Mouse (Mus musculus) G1E-ER4 (cell line): ENCODE results near the gene Galk2. TPM values are rescaled to one million over a fixed set of nuclear protein-coding genes. Genes with fewer than 3 reads are reported as not detected.

Experiments
- GATA1 ChIP-seq: IDR thresholded peaks from one replicate; pipeline ENCODE4 v1.8.0; 2012; ENCODE audit warnings: low read length, inconsistent platforms
- polyA plus RNA-seq: library from polyadenylated mRNA; stranded (reverse); fragments of >175 nt; gene quantifications from 2 replicates; pipeline ENCODE4 v1.2.3, GENCODE M21; 2012

The Galk2 gene
- polyA plus RNA-seq, 1 experiment, result 0.98 TPM

DNA sequence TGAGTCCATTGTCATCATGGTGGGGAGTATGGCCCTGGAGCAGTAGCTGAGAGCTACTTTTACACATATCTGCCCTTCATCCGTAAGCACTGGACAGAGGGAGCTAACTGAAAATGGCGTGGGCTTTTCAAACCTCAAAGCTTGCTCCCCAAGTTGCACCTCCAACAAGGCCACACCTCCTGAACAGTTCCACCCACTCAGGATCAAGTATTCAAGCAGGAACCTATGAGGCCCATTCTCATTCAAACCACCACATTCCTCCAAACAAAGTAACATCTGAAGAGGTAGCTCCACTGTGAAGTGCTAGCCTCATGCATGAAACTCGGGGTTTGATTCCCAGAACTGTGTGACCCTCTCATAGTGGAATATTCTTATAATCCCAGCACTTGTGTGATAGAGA, 9.4 kb downstream of the Galk2 start:
- TF ChIP-seq GATA1, result no peak

DNA sequence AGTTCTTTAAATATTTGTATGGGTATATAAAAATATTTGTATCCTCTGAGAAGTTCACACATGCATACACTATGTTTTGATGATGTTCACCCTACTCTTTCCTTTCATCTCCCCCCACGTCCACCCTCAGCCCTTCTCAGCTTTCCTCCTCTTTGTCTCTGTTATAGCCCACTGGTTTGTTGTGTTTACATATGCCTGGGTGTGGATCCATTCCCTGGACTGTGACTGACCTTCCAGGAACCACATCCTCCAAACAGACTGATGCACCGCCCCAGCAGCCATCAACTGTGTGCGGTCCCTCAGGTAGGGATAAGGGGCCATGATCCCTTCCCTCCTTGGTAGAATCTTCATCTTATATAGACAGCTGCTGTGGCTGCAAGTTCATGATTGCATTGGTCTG, 11.2 kb downstream of the Galk2 start:
- no peak for TF ChIP-seq GATA1

DNA sequence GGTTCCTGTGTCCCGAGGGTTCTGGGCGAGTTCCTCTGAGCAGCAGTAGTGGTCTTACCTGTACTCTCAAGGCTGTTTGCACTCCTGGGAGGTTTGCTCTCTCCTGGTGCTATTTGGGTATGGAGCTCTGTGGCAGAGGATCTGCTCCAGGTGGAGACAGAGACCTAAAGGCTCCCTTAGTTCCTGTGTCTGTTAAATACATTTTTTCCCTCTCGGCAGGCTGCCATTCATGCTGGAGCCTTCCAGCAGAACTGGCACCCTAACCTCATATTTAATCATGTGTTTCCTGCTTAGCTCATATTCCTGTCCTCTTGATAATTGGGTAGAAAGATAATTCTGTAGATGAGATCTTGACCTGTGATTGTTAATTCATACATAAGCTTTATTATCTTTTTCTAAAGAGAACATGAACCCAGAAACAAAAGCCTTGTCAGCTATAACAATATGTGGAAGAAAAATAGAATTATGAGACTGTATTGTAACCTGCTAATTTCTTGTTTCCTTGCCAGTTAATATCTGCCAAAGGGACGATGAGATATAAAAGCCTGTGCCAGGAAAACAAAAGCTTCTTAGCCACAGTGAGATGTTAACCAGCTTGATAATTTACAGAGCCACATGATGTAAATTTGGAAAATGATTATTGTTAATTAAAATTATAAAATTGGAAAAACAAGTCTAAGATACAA, 27.1 kb downstream of the Galk2 start:
- no peak for TF ChIP-seq GATA1

DNA sequence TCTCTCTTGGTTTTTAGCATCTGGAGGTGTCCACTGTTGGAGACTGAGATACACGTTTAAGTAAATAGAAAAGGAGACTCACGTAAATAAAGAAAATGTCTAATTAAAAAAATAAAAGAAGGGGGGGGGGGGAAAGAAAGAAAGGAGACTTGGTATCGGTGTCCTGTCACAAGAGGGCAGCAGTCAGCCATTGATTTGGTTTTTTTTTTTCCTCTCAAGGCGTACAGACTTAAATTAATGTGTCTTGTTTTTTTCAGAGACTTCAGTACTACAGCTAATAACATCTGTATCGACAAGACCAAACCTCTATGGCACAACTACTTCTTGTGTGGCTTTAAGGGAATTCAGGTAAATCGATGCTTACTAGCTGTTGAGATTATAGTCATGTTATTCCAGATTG, 34.2 kb downstream of the Galk2 start:
- TF ChIP-seq GATA1, result no peak

DNA sequence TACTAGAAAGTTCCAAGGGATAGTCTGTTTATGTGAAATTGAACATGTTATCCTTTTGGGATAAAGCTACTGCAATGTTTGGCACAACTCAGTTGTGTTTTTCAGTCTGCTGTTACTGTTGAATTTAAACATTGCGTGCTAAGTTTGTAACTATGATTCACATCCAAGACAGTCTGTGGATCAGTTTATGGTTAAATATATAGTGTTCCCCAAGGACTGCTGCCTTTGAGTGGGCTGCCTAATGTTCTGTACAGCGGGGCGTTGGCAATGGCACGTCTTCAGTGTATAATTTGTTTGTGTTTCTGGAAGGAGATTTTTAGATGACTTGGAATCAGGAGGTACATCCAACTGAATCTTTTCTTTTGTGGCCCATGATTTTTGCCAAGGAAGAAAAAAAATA, 36.2 kb downstream of the Galk2 start:
- TF ChIP-seq GATA1, result no peak

DNA sequence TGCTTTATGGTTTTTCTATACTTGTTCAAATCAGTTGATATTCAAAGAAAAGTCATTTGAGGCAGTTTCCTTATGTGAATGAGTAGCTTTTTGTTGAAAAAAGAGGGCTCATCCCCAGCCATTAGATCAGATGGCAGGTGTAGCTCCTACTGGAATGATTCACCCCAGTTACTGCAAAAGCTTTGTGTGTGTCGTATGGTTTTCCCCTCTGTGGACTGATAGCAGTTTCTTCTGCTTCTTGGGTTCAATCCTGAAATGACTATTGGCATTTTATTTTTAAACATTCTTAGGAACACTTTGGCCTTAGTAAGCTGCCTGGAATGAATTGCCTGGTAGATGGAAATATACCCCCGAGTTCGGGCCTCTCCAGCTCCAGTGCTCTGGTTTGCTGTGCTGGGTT, 37.4 kb downstream of the Galk2 start:
- TF ChIP-seq GATA1, result no peak

DNA sequence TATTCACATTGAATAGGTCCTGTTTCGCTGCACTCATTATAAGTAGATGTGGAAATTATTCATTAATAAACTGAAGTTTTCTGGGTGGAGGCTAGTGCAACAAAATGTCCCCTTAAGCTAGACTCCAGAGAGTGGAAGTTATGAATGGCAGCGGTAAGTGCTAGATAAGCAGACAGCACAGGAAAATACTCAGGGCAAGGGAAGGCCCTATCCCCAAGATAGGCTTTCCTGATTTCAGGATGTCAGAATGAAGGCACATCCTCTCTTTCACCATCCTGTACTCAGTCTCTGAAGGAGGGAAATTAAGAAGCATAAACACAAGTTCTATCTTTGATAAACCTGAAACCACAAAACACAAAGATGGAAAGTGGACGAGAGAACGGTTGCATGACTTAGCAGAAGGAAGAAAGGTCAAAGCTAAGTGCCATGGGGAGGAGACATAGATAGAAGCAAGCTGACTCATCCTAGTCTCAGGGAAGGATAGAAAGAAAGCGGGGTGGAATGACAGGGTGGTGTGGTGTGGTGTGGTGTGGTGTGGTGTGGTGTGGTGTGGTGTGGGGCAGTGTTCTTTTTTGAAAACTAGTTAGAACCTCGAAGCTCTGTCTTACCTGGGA, 42.0 kb downstream of the Galk2 start:
- peak; percentile 83 for TF ChIP-seq GATA1

DNA sequence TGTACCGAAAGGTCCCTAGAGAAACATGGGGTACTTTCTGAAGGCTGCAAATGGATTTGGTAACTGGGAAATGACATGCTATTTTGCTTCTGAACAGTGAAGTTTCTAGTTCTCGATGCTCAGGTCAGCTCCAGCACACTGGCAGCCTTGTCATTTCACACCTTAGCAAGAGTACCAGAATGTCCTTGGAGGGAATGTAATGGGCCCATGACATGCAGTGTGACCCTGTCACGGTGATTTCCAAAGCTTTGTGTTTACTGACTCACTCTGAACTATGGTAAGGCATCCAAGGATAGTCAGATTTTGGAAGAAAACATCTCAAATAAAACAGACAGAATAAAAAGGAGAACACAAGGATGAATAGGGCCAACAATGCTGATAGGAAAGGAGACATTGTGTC, 42.5 kb downstream of the Galk2 start:
- no peak for TF ChIP-seq GATA1

DNA sequence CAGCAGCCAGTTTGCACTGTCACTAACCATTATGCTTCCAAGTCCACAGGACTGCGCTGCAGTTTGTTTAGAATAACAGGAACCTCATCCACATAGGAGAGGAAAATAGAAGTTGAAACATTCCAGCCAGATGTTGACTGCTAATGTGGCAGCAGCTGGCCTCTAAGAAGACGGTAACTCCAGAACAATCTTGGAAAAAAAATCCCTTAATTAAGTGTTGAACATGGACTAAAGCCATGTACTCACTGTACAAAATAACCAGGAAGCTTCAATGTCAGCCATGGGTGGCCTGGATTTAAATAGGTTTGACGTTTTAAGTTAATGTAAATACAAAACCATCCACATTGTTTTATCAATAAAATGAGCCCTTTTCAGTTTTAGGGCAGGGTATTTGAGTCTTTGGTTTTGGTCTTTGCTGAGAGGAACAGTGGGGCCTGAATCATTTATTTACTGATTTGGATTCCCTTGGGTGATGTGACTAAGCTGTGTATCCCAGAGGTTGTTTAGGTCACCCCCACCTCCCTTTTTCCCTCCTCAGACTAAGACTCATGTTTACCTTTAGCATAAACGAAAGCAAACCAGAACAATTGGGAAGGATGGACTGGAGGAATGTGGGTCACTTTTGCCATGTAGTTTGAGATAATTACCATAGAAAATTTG, 47.6 kb downstream of the Galk2 start:
- no peak for TF ChIP-seq GATA1

DNA sequence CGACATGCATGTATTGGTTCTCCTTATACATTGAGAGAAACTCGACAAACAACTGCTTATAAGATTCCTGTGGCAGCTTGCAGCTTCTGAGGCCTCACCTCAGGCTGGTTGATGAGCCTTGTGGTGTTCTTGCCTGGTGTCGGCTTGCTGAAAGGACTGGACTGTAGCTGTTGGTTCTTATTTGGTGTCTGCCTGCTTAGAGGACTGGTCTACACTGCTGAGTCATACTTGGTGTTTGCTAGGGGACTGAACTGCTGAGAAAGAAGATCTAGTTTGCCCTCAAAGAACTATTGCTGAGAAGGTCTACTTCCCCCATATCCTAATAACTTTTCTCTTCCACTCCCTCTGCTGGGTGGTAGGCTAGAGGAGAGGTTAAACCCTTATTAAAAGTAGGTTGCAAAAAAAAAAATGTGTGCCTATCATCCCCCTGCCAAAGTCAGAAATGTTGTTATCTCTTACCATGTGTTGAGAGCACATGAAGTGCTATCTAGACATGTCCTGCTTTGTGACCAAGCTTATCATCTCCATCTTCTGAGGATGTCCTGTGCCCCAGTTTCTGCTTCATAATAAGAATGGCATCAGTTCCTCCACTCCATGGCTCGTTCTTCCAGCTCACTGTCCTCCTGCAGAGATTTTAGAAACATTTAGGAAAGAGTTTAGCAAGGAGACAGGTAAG, 48.8 kb downstream of the Galk2 start:
- peak; percentile 40 for TF ChIP-seq GATA1

DNA sequence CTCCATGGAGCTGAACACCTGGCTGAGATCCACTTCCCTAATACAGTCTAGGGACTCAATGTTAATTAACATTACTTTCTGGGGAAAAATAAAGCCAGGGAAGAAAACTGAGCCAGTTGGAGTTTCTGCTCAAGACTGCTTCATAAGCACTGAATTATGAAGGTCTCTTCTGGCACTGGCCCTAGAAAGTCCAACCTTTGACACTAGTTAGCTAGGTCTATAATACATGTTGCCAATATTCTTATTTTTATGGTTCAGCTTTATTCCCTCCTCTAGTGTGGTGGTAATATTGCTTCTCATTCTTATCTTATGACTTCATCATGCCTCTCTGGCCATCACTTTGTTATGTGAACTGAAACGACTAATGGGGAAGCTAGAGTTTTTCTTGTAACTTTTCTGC, 55.3 kb downstream of the Galk2 start:
- TF ChIP-seq GATA1, result no peak

DNA sequence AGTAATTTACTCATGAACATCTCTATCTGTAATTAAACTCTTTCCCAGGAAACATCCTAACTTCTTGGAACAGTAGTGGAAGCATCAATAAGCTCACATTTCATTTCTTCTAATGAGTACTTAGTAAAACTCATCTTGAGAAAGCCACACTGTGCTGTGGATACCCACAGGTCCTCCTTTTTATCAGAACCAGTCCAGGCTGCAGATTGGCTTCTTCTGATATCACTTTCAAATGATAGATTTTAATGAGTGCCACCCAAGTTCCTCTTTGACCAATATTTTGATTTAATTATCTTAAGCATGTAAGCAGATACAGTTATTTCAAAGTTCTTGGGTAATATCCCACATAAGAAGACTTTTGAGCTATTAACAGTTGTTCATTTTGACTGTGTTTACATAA, 55.8 kb downstream of the Galk2 start:
- no peak for TF ChIP-seq GATA1

DNA sequence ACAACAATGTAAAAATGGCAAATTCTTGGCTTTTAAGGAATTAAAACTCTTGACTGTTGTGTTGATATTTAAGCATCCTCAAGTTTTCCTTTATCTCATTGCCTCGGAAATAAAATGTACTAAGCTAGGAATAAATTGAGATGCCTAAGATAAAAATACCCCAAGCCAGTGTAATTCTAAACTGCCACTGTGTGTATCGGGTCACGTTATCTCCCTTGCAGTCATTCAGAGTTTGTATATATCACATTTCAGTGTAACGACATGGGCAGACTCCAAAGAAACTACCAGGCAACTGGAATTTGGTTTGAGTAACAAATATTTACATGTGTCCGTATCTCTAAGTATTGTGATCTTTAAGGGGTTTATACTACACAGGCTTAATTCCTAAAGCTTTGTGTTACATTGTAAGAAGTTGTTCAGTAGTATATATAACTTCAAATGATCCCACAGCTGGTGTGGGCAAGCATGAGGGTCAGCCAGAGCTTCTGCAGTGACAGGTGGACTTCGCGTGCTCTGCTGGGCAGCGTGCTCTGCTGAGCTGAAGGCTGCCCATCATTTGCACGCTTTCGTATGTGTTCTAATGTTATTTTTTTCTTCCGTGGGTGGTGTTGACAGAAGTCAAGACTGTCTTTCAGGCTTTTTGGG, 57.9 kb downstream of the Galk2 start:
- TF ChIP-seq GATA1, result no peak

DNA sequence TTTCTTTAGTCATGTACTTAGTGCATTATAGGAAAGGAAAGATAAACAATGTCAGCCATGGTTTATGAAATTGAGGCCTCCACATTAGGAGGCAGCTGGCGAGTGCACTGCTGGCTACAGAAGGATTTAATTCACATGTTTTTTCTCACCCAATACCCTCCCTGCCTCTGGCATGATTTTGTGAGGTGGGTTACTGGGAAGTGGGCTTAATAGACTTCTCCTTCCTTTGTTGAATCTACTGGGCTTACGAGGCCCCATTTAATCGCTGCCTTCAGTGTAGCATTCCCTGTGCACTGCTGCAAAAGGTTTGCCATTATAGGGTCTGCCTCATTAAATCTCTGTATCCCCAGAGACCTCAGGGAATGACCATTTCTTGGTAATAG, 58.4 kb downstream of the Galk2 start:
- no peak for TF ChIP-seq GATA1

DNA sequence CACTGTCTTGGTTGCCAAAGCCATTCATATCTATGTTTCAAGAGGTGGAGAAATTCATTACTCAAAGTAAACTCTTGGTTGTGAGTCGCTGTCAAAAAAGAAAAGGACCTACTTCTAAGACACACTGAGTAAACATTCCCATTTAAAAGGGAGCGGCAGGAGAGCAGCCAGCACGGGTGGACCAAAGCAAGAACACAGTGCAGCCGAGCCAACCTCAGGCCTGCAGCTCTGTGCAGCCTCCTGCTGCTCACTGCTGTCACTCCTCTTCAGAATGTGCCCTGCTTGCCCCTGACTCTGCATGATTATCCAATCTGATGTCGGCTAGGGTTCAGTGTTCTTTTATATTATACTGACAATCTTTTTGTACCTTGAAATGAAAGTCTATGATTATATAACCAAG, 62.4 kb downstream of the Galk2 start:
- no peak for TF ChIP-seq GATA1

DNA sequence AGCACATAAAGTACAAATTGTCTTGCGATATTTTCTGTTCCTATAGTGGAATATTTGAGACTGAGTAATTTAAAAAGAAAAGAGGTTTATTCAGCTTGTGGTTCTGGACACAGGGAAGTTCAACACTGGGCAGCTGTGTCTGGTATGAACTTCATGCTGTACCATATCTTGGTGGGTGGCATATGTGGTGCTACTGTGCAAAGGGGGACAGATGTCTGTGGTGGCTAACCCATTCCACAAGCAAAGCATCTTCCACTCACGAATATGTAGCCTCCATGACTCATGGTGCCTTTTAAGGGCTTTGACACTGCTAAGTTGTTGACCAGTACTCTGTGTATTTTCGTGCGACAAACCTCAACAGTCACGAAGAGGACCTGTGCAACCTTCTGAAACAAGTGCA, 63.2 kb downstream of the Galk2 start:
- TF ChIP-seq GATA1, result no peak
